Mouse (Mus musculus) kidney, adult 2 months (tissue): Measurements from ENCODE around the gene C2cd4d.

Source experiments
- CTCF ChIP-seq: fragments of 200-500 bp; conservative IDR thresholded peaks from 2 replicates; pipeline ENCODE4 v1.5.1; 2011; ENCODE audit warnings: low read depth, mild to moderate bottlenecking, control low read depth, low read length, moderate library complexity, mixed read lengths; ENCODE audit not compliant: insufficient read depth, insufficient read length
- POLR2A ChIP-seq: fragments of 200-500 bp; IDR thresholded peaks from one replicate; pipeline ENCODE4 v1.6.1; 2011; ENCODE audit warnings: low read depth, low read length, control low read depth

- TF ChIP-seq CTCF (no peak), POLR2A (no peak)
Observed at GRCm38 (mm10) chr3:94338522-94338921, 23.7 kb upstream of the C2cd4d start.
